Mouse (Mus musculus): Measurements from ENCODE around the gene Rnf185.

The Rnf185 gene

GRCm38 (mm10) chr11:3452167-3452639 lies at the start of gene Rnf185:
Gene Rnf185, minus strand, starts transcription at chr11:3452363.
- peak; percentile 97 for DNase-seq (ENCODE audit: low read depth, low spot score)

- DNase-seq (ENCODE audit: low read depth, low spot score), result no peak
Measured at GRCm38 (mm10) chr11:3497296-3497695, 45.1 kb upstream of the Rnf185 start.

GRCm38 (mm10) chr11:3496756-3497155 lies 44.6 kb upstream of the Rnf185 start:
- no peak for DNase-seq (ENCODE audit: low read depth, low spot score)

GRCm38 (mm10) chr11:3495496-3495895 lies 43.3 kb upstream of the Rnf185 start:
- no peak for DNase-seq (ENCODE audit: low read depth, low spot score)

- DNase-seq (ENCODE audit: low read depth, low spot score), result no peak
Measured at GRCm38 (mm10) chr11:3494857-3495256, 42.7 kb upstream of the Rnf185 start.

- no peak for DNase-seq (ENCODE audit: low read depth, low spot score)
Measured at GRCm38 (mm10) chr11:3492748-3493147, 40.6 kb upstream of the Rnf185 start.

GRCm38 (mm10) chr11:3489036-3489435 lies 36.9 kb upstream of the Rnf185 start:
- no peak for DNase-seq (ENCODE audit: low read depth, low spot score)

GRCm38 (mm10) chr11:3487952-3488570 lies 35.9 kb upstream of the Rnf185 start, which contains the start of gene Pla2g3:
Gene Pla2g3, plus strand, starts transcription at chr11:3488284.
- DNase-seq (ENCODE audit: low read depth, low spot score), result no peak

- no peak for DNase-seq (ENCODE audit: low read depth, low spot score)
Measured at GRCm38 (mm10) chr11:3486349-3486748, 34.2 kb upstream of the Rnf185 start.

GRCm38 (mm10) chr11:3483980-3484642 lies 31.9 kb upstream of the Rnf185 start:
- DNase-seq (ENCODE audit: low read depth, low spot score), result no peak

- DNase-seq (ENCODE audit: low read depth, low spot score), result no peak
Measured at GRCm38 (mm10) chr11:3475489-3475888, 23.3 kb upstream of the Rnf185 start.

GRCm38 (mm10) chr11:3474480-3475115 lies 22.4 kb upstream of the Rnf185 start:
- DNase-seq (ENCODE audit: low read depth, low spot score), result peak; percentile 40

- DNase-seq (ENCODE audit: low read depth, low spot score), result peak; percentile 91
Measured at GRCm38 (mm10) chr11:3472484-3472883, 20.3 kb upstream of the Rnf185 start.

GRCm38 (mm10) chr11:3471448-3471850 lies 19.3 kb upstream of the Rnf185 start:
- no peak for DNase-seq (ENCODE audit: low read depth, low spot score)

GRCm38 (mm10) chr11:3462846-3463245 lies 10.7 kb upstream of the Rnf185 start:
- no peak for DNase-seq (ENCODE audit: low read depth, low spot score)

GRCm38 (mm10) chr11:3459105-3459468 lies 6.9 kb upstream of the Rnf185 start:
- DNase-seq (ENCODE audit: low read depth, low spot score), result no peak

- no peak for DNase-seq (ENCODE audit: low read depth, low spot score)
Measured at GRCm38 (mm10) chr11:3458428-3459104, 6.4 kb upstream of the Rnf185 start.

- DNase-seq (ENCODE audit: low read depth, low spot score), result peak; percentile 80
Measured at GRCm38 (mm10) chr11:3456354-3456753, 4.2 kb upstream of the Rnf185 start.

- DNase-seq (ENCODE audit: low read depth, low spot score), result no peak
Measured at GRCm38 (mm10) chr11:3454506-3454905, 2.3 kb upstream of the Rnf185 start.

- no peak for DNase-seq (ENCODE audit: low read depth, low spot score)
Measured at GRCm38 (mm10) chr11:3453467-3453866, 1.3 kb upstream of the Rnf185 start.

GRCm38 (mm10) chr11:3452769-3453168 lies 606 bp upstream of the Rnf185 start:
- peak; percentile 44 for DNase-seq (ENCODE audit: low read depth, low spot score)

- DNase-seq (ENCODE audit: low read depth, low spot score), result peak; percentile 54
Measured at GRCm38 (mm10) chr11:3451701-3452163, 431 bp downstream of the Rnf185 start.
